Mouse (Mus musculus) heart, adult 9 months (tissue): ENCODE data around the gene Olfr299.

Experiments
- DNase-seq, 2 experiments: peaks; one replicate each; pipeline ENCODE4 v3.0.0; 2022; ENCODE audit warnings: low spot score in 2 of 2

Gene Olfr299

GRCm38 (mm10) chr7:86459621-86460020 is at the start of gene Olfr299:
Olfr299 (plus strand) TSS chr7:86459921.
- DNase-seq: no peak

- DNase-seq: no peak
These were observed 32.7 kb downstream of the Olfr299 start, which contains the start of gene Olfr298 for GRCm38 (mm10) chr7:86492384-86492783. Olfr298 (minus strand) TSS chr7:86492484.
